Mouse (Mus musculus): Measurements from ENCODE around the gene Mapk8ip3.
"Not testable (repeated sequence)": the region's sequence is repeated elsewhere in the genome, so short reads cannot be mapped to it uniquely, and the experiment has no call there.

The Mapk8ip3 gene

DNA sequence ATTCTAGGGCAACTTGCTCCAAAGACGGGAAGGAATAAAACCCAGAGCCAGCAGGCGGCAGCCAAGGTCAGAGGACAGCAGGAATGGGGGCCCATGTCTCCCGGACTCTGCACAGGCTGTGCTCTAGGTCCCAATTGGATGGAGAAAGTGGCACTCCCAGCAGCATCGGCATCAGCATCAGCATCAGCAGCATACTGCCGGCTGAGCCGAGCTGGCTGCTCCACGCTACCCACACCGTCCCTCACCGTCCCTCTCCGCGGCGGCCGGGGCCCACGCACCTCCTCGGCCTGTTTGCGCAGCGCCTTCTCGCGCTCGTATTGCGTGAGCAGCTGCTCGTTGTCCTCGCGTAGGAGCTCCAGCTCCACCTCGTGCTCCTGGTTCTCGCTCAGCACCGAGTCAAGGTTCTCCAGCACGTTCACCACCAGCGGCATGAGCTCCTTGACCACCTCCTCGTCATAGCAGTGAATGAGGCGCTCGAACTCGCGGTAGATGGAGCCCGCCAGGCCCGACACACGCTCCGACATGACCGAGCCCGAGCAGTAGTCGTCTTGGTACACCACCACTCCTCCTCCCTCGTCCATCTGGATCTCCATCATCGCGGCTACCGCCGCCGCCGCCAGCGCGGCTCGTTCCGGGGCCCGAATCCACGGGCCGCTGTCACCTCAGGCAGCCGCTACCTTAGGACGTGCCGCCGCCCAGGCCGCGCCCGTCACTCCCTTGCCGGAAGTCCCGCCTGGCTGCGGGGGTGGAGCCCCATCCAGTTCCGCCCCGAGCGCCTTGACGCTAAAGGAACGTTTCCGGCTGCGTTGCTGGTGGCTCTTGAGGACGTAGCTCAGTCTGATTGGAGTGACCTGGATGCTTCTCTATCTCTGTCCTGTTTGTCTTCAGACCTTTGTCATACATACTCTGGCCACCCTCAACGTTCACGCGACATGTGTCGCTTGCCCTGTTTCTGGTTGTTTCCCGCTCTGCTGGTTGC, at the start of gene Mapk8ip3:
Gene Mapk8ip3 (minus strand): TSS at position 719 of the 979 bp plus-strand sequence.
- peak; percentile 97 to 99 for DNase-seq (ENCODE audit: inconsistent age in 2 of 2, low spot score in 1 of 2)

DNA sequence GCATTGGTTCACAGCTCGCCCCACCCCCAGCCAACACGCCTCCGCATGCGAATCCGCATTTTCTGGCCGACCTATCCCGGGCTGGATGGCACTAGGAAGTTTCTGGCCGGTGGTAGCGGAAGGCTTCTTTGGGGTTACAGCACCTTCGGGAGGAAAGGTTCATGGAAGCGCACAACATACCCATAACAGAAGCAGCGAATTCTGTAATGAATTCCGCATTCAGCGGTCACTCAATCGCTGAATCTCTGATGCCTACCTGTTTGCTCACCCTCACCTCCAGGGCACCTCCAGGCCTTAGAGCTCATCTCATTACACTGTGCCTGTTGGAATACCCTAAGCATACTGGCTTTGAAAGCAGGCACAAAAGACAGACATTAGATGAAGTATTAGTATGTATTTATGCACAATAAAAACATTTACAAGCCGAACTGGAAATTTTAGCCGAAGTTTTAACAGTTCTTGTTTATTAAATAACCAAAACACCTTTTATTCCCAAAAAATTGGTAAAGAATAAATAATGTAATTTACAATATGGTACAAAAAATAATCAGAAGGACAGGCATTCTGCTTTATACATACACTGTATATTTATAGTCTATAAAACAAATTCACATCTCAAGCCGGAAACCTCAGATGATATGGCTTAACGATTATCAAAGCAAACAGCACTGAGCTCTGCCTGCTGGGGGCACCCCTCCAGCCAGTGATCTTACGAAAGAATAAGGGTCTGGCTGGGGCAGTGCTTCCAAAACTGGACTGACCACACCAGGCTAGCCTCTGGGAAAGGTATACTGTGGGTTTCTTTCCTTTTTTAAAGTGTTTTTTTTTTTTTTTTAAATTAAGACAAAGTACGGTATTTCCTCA, 24.3 kb upstream of the Mapk8ip3 start:
- DNase-seq (ENCODE audit: inconsistent age in 2 of 2, low spot score in 1 of 2), result no peak

DNA sequence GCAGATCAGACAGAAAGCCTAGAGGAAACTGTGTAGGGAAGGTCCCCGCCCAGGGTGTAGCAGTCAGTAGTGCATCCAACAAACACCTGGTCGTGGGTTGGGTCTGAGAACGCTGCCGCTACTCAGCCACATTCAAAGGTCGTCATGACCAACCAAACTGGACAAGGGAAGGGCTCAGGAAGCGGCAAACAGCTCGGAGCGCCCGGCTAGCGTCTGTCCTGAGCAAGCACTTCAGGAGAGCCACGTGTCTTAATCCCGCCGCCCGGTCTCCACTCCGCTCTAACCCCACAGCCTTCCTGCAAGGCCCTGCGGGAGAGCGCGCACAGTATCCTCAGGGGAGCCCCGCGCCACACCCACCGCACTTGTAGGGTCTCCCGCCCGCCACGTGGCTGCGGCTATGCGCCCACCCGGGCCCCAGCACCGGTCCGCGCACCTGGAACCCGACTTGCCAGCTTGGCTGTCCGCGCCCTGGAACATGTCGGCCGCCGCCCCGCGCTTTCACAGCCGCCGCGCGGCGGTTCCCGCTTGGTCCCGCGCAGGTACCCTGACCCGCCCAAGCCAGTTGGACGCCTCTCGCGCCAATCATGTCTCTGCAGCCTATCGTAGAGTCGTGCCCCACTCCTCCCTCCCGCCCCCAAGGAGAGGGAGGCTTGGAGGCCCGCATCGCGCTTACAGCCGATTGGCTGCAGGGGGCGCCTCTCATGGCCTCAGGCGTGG, 23.5 kb upstream of the Mapk8ip3 start, which contains the start of gene Jpt2:
Gene Jpt2 (minus strand): TSS at position 555 of the 717 bp plus-strand sequence.
- peak; percentile 99 for DNase-seq (ENCODE audit: inconsistent age in 2 of 2, low spot score in 1 of 2)

DNA sequence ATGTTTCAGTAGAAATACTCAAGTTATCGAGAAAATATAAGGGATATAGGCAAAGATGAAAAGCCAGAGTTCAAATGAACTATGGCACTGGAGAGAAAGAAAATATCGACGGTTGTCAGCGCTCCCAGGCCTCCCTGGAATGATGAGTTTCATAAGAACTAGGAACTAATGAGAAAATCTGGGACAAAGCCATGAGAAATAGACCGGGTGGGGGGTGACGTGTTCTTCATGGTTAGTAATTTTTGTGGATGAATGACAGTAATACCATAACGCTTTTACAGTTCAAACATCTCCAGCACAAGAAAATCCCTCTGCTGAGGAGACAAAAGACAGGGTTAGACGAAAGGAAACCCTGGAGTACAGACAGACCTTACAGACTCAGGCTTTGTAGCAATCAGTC, 22.6 kb upstream of the Mapk8ip3 start:
- DNase-seq (ENCODE audit: inconsistent age in 2 of 2, low spot score in 1 of 2), result no peak

DNA sequence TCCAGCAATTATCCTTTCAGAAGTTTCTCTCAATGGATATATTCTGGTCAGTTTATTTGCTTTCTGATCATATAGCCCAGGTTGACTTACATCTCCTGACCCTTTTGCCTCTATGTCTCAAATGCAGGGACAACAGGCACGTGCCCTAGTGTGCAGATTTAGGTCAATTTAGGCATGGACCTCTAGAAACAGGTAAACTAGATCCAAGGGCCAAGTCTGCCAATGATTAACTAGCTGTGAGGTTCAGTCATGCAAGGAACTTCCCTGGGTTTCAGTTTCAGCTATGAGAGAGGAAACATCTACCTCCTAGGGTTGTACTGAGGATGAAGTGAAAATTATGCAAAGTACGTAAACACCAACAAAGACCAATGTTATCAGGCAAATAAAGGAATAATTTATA, 16.5 kb upstream of the Mapk8ip3 start:
- no peak for DNase-seq (ENCODE audit: inconsistent age in 2 of 2, low spot score in 1 of 2)

DNA sequence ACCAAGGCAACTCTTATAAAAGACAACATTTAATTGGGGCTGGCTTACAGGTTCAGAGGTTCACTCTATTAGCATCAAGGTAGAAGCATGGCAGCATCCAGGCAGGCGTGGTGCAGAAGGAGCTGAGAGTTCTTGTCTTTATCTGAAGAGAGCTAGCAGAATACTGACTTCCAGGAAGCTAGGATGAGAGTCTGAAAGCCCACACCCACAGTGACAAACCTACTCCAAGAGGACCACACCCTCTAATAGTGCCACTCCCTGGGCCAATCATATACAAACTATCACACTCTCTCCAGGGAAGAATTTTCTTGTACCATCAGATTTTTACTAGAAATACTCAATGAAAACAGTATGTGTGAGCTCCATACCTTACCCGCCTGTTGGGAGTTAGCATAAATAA, 13.9 kb upstream of the Mapk8ip3 start:
- no peak for DNase-seq (ENCODE audit: inconsistent age in 2 of 2, low spot score in 1 of 2)

DNA sequence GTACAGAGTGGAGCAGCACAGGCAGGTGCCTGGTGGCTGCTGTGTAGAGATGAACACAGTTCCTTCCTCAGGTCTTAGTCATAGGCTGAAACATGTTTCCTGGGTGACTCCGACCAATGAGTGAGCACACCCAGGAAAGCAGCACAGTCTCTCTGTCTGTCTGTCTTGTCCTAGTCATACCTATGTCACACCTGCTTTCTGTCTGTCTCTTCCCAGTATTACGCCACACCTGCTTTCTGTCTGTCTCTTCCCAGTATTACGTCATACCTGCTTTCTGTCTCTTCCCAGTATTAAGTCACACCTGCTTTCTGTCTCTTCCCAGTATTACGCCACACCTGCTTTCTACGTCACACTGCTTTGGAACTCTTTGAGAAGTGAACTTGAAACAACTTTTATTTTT, 11.4 kb upstream of the Mapk8ip3 start:
- DNase-seq (ENCODE audit: inconsistent age in 2 of 2, low spot score in 1 of 2), result no peak

DNA sequence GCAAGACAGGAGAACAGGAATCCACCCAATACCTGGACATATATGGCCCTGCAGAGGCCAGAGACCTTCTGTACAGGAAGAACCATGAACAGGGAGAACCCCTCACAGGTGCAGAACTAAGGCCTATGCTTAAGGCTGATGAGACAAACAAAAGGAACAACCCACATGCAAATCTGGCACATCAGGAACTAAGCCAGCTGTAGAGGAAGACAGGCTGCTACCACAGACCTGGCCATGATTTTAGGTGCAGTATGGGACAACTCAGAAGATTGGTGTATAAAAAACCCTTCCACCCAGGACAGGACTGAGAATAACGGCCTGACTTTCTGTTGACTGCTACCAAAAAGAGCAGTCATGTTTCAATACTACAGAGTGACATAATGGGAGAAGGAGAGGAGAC, 6.8 kb upstream of the Mapk8ip3 start:
- not testable (repeated sequence) for DNase-seq (ENCODE audit: inconsistent age in 2 of 2, low spot score in 1 of 2)

DNA sequence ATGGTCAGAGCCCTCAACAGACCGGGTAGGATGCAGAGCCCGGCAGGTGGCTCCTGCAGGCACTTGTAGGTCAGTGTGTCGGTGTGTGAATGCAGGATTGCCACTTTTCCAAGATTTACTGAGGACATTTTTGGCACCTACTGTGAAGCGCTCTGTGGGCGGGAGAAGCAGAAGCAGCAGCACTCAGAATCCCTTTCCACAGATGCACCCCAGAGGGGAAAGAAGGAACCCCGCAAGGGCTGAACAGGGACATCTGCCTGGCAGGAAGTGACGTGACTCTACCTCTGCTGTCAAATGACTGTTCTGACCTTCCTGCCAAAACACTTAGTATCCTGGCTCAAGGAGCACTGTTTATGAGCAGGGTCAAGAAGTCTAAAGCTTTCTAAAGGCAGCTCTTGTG, 6.3 kb upstream of the Mapk8ip3 start:
- no peak for DNase-seq (ENCODE audit: inconsistent age in 2 of 2, low spot score in 1 of 2)

DNA sequence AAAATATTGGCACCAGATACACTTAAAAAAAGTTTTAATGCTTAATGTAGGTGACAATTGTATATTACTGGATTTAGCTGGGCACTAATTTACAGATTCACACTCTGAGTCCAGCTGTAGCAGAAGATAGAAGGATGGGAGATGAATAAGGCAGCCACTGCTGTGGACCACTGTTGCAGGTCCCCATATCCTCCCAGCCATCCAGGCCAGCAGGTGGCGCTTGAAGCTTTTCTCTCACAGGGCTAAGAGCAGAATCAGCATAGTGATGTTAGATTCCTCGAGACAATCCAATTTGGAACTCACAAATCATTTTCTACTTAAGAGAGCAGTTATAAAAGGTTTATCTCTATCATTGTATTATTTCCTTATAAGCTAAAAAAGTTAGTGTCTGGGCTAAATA, 5.7 kb upstream of the Mapk8ip3 start:
- DNase-seq (ENCODE audit: inconsistent age in 2 of 2, low spot score in 1 of 2), result peak; percentile 34 to 78

DNA sequence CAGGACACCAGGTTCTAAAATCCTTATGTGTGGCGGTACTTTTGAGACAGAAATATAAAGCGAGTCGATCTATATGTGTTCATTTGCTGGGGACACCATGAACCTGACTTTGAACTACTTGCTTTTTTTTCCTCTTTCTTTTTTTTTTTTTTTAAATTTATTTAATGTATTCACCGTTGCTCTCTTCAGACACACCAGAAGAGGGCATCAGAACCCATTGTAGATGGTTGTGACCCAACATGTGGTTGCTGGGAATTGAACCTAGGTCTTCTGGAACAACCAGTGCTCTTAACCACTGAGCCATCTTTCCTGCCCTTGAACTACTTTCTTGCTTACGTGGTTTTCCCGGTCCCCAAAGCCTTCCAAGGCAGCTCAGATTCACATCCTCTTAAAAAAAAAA, 489 bp upstream of the Mapk8ip3 start:
- no peak for DNase-seq (ENCODE audit: inconsistent age in 2 of 2, low spot score in 1 of 2)

DNA sequence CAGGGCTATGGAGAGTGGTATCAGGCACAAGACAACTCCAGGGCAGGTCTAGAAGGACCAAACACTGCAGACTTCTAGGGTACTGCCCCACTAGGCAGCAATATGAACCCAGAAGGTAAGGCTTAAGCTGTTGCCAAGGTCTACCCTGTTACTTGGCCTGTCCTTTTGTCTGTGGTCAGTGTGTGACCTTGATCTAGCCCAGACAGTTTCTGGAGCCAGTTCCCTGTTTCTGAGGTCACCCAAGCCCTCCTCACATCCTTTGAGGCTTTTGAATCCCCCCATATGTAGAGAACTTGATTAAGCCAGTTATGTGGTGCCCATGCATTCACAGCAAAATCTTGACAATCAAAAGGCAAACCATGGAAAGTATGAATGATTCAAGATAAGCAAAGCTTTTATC, 1.1 kb downstream of the Mapk8ip3 start:
- peak in 1 of 2 experiments; percentile 65 for DNase-seq (ENCODE audit: inconsistent age in 2 of 2, low spot score in 1 of 2)

DNA sequence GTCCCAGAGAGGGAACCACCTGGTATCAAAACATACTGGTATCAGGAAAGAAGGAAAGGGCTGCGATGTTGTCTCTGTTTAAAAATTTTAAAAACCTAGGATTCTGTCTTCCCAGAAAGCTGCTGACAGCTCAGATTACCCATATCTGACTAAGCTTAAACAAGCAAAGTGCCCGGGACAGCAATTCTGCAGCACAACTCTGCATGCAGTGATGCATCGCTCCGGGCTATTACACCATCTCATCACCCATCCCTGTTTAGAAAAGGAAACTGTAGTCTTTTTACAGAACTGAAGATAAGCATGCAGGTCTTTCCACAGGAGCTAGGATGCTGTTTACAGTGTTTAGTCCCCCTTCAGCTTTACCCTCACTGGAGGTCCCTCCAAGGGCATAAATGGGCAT, 1.9 kb downstream of the Mapk8ip3 start:
- DNase-seq (ENCODE audit: inconsistent age in 2 of 2, low spot score in 1 of 2), result peak in 1 of 2 experiments; percentile 60

DNA sequence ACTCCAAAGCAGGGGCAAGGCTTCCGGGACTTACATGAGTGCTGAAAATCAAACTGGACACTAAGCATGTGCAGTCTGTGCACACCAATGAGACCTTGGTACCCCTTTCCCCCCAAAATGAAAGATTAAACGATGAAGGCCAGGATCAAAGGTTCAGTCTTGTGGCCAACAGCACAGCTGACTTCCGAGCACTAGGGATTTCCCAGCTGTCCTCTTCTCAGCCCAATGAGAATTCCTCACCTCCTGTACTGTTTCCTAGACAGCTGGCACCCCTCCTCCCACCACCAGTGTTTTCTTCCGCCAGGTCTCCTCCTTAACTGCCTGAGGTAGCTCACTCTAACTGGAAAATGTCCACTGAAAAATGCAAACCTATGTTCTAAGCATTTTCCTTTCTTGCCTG, 3.6 kb downstream of the Mapk8ip3 start:
- DNase-seq (ENCODE audit: inconsistent age in 2 of 2, low spot score in 1 of 2), result no peak

DNA sequence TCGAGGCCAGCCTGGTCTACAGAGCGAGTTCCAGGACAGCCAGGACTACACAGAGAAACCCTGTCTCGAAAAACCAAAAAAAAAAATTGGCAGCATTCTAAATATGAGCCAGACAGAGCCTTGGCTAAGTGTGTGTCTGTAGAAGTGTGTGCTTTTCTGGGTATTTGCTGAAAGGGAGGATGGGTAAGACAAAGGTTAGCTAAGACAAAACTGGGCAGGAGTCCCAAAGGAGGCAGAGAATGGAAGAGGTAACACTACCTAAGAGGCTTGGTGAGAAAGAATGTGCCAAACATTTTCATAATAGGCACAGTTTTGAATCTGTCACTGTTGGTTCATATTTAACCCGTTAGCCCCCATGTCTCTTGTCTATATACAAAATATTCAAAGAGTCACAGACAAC, 4.3 kb downstream of the Mapk8ip3 start:
- DNase-seq (ENCODE audit: inconsistent age in 2 of 2, low spot score in 1 of 2), result no peak

DNA sequence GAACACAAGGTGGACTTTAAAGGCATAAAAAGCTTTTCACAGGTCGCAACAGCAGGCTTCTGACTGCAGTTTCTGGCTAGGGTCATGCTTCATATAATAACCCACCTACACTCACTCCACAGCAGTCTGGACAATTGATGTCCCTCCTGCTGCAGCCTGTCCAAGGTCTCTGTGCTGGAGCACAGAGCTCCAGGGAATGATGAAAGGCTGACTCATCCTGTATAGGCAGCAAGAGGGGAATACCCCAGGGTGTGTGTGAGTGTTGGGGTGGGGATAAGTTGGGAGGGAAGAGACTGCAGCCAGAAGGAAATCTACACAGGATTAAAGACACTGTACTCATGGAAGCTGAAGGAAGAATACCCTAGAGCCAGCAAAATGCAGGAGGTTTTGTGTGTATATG, 7.3 kb downstream of the Mapk8ip3 start:
- DNase-seq (ENCODE audit: inconsistent age in 2 of 2, low spot score in 1 of 2), result peak; percentile 82 to 90

DNA sequence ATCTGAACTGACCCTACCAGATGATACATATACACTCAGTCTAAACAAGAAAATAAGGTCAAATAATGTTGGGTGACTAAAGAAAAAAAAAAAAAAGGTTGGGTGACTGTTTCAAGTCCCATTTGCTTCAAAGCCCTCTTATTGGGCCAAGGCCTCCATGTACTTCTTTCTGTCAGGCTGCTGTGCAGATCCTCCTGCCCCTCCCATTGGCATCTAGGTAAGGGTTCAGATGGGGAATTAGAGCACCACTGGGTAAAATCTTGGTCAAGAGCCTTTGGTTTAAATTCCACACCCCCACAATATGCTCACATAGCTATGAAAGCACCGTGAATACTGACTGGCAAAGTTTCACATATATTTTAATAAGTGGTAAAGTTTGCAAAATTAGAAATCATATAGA, 13.5 kb downstream of the Mapk8ip3 start:
- DNase-seq (ENCODE audit: inconsistent age in 2 of 2, low spot score in 1 of 2), result peak in 1 of 2 experiments; percentile 60

DNA sequence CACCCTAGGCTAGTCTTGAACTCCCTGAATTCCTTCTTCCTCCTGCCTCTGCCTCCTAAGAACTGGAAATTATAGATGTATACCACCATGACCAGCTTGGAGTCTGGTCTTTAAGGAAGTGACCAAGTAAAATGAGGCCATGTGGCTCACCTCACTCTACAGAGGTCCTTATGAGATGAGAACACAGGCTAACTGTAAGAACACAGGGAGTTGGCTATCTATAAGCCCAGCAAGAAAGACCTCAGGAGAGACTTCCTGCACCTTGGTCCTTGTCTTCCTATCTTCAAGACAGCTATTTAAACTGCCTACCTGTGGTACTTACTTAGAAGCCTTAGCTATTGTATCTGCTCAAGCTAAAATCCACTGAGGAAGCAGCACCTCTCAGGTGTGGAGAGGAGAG, 22.8 kb downstream of the Mapk8ip3 start:
- no peak for DNase-seq (ENCODE audit: inconsistent age in 2 of 2, low spot score in 1 of 2)

DNA sequence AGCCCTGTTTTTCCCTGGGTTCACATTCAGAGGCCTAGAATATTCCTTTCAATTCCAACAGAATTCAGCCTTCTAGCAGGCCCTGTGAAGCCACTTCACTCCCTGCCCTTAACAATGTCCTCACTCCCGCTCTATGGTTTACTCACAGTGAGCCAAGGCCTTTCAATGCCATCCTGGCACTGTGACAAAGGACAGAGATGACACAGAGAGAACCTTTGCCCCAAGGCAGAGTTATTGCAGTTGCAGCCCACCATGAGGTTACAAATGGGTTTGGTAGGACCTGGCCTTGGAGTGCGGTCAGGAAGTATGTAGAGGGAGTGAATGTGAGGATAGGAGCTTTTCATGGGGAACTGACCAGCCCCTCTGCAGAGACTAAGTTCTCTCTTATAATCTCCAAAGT, 29.2 kb downstream of the Mapk8ip3 start:
- DNase-seq (ENCODE audit: inconsistent age in 2 of 2, low spot score in 1 of 2), result peak; percentile 90 to 95

DNA sequence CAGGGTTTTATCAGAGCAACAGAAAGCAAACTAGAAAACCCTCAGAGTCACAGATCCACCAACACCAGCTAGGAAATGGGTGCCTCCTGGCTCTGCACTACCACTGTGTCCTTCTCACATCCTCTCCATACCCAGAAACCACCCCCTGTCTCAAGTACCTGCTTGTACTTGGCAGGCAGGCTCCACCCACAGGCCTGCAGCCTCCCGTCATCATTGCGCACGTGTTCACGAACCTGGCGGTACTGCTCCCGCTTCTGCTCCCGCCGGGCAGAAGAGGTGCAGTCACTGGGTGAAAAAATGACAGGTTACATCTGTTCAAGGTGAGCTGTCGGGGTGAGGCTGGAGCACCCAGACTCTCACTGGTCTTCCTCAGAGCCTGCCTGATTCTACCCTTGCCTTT, 33.0 kb downstream of the Mapk8ip3 start:
- no peak for DNase-seq (ENCODE audit: inconsistent age in 2 of 2, low spot score in 1 of 2)

Measured in adrenal gland, adult (tissue).